Mouse (Mus musculus) embryonic facial prominence, embryonic 15.5 days (tissue): Measurements from ENCODE around the gene Mov10. TPM values are rescaled to one million over a fixed set of nuclear protein-coding genes. Genes with fewer than 3 reads are reported as not detected.
"Not testable (repeated sequence)": the region's sequence is repeated elsewhere in the genome, so short reads cannot be mapped to it uniquely, and the experiment has no call there.

Experiments used
- ATAC-seq: fragments of 200-750 bp; cut with Nextera tagmentation; 2 replicates; pipeline ENCODE4 v1.8.0; 2017; ENCODE audit warnings: low read depth, moderate TSS enrichment; ENCODE audit not compliant: insufficient number of reproducible peaks, low FRiP score, low TSS enrichment
- H3K27ac ChIP-seq: fragments of 300-500 bp; sonication (generic); replicated peaks from 2 replicates; pipeline ENCODE4 v1.5.1; 2015; ENCODE audit warnings: mild to moderate bottlenecking, inconsistent platforms
- H3K27me3 ChIP-seq: fragments of 300-500 bp; sonication (generic); 2 replicates; pipeline ENCODE4 v1.6.1; 2015; ENCODE audit warnings: inconsistent platforms
- H3K36me3 ChIP-seq: fragments of 300-500 bp; sonication (generic); 2 replicates; pipeline ENCODE4 v1.6.1; 2015; ENCODE audit warnings: mild to moderate bottlenecking, inconsistent platforms
- H3K4me1 ChIP-seq: fragments of 300-500 bp; sonication (generic); 2 replicates; pipeline ENCODE4 v1.6.1; 2015; ENCODE audit warnings: inconsistent platforms
- H3K4me2 ChIP-seq: fragments of 300-500 bp; sonication (generic); replicated peaks from 2 replicates; pipeline ENCODE4 v1.6.1; 2015; ENCODE audit warnings: mild to moderate bottlenecking, inconsistent platforms
- H3K4me3 ChIP-seq: fragments of 300-500 bp; sonication (generic); replicated peaks from 2 replicates; pipeline ENCODE4 v1.5.1; 2015; ENCODE audit warnings: mild to moderate bottlenecking, inconsistent platforms
- H3K9ac ChIP-seq: fragments of 300-500 bp; sonication (generic); 2 replicates; pipeline ENCODE4 v1.6.1; 2015; ENCODE audit warnings: inconsistent platforms
- H3K9me3 ChIP-seq: fragments of 300-500 bp; sonication (generic); replicated peaks from 2 replicates; pipeline ENCODE4 v1.6.1; 2016; ENCODE audit warnings: inconsistent platforms
- WGBS: fragments of 180-500 bp; shearing (Covaris S2); methylation state at CpG from one replicate; pipeline ENCODE4 v1.1.7; 2015; 5-methylcytosine and 5-hydroxymethylcytosine counted together
- polyA plus RNA-seq: library from polyadenylated mRNA; unstranded; fragments of >200 nt; fragmentation: Nextera tagmentation; extraction: Ambion mirVana; gene quantifications from 2 replicates; pipeline ENCODE4 v1.2.1, GENCODE M21; 2015

Mov10 gene
- polyA plus RNA-seq, result 44.7 and 47.0 TPM in 2 replicates

DNA sequence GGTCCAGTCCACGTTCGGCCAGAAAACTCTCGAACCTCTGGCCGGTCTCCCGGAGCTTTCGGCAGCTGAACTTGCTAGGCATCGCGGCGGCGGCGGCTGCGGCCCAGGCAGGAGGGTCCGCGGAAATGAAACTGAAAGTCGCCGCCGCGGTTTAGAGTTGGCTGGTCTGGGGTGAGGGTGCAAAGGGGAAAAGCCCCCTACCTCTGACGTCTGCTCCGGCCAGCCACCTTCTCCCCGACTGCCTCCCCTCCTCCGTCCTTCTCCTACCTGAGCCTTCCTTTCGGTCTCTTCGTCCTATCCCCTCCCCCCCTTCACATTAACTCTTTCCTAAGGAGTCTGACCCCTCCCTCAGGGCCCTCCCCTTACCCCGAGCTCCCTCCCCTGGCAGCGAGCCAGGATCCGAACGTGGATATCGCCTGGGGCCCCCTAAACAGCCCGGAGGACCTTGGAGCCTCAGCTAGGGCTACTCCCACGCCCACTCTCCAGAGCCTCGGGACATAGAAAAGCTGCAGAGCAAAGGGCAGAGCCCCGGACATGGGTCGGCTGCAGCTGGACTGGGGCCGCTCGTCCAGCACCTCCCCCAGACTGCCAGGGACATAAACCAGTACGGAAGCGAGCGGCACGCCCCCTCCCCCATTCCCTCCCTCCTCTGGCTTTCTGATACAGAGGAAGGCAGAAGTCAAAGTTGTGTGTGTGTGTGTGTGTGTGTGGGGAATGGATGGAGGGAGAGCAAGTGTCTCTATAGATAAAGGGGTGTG is at the start of gene Mov10:
Mov10 (minus strand) TSS at position 573 of the 758 bp plus-strand sequence.
- no peaks in the 10 kb centered on the region for H3K27me3 ChIP-seq
- peak; percentile 81 for ATAC-seq

DNA sequence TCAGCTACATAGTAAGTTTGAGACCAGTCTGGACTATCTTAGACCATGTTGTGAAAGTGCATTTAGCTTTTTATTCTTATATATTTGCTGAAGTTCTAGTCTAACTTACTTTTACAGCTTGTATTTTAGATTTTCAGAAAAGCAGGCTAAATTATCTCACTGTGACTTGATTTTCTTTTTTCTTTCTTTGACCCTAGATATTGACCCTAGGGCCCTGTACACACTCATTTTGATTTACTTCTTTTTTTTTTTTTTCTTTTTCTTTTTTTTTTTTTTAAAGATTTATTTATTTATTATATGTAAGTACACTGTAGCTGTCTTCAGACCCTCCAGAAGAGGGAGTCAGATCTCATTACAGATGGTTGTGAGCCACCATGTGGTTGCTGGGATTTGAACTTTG is 48.3 kb upstream of the Mov10 start:
- H3K27ac ChIP-seq, H3K9ac ChIP-seq, H3K4me3 ChIP-seq, ATAC-seq, H3K27me3 ChIP-seq, H3K9me3 ChIP-seq: not testable (repeated sequence)
- H3K36me3 ChIP-seq, result peaks cover 24% of the 10 kb centered on the region
- 0 out of 2 replicates have a peak overlapping the region, but pooled peaks have one; percentile 1 for H3K4me2 ChIP-seq
- peaks cover 13% of the 10 kb centered on the region for H3K4me1 ChIP-seq

More for the DNA sequence above, at the start of gene Mov10:
- WGBS, result under 1% methylated on average over 40 of the region's 40 CpGs
- peaks cover 21% of the 10 kb centered on the region for H3K4me1 ChIP-seq
- peak within 1 kb of the TSS; percentile 96 for H3K9ac ChIP-seq
- H3K4me3 ChIP-seq, result peak within 1 kb of the TSS; percentile 94
- peaks cover 13% of the 10 kb centered on the region for H3K36me3 ChIP-seq
- no peaks in the 10 kb centered on the region for H3K9me3 ChIP-seq
- H3K4me2 ChIP-seq, result peak within 1 kb of the TSS; percentile 75
- peak within 1 kb of the TSS; percentile 97 for H3K27ac ChIP-seq

DNA sequence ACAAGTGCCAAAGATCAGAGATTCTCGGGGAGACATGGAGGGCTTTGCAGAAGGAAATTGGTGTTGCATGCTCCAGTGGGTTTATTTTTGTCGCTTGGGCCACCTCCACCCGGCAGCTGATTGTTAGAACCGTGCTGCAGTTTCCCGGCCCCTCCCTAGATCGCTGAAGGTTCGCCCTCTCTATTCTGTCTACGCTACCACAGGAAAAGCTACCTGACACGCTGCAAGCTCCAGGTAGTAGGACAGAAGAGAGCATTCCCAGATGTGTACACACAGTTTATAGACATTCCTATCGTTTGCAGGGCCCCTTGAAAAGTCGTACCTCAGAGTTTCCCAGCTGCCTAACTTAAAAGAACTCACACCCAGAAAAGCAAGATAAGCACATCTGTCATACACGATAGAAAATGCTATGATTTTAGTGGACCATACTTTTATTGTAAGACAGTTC is 47.0 kb upstream of the Mov10 start:
- ATAC-seq, result no peak
- H3K27me3 ChIP-seq, result no peaks in the 10 kb centered on the region
- no peaks in the 10 kb centered on the region for H3K9me3 ChIP-seq
- H3K9ac ChIP-seq, result peak overlapping the region; percentile 83
- WGBS, result under 1% methylated on average over 12 of the region's 12 CpGs
- H3K4me2 ChIP-seq, result peak overlapping the region; percentile 62
- H3K4me3 ChIP-seq, result peak overlapping the region; percentile 80
- peaks cover 13% of the 10 kb centered on the region for H3K4me1 ChIP-seq
- peak overlapping the region; percentile 99 for H3K27ac ChIP-seq
- peaks cover 13% of the 10 kb centered on the region; the same call in 1 of the 2 replicates for H3K36me3 ChIP-seq

DNA sequence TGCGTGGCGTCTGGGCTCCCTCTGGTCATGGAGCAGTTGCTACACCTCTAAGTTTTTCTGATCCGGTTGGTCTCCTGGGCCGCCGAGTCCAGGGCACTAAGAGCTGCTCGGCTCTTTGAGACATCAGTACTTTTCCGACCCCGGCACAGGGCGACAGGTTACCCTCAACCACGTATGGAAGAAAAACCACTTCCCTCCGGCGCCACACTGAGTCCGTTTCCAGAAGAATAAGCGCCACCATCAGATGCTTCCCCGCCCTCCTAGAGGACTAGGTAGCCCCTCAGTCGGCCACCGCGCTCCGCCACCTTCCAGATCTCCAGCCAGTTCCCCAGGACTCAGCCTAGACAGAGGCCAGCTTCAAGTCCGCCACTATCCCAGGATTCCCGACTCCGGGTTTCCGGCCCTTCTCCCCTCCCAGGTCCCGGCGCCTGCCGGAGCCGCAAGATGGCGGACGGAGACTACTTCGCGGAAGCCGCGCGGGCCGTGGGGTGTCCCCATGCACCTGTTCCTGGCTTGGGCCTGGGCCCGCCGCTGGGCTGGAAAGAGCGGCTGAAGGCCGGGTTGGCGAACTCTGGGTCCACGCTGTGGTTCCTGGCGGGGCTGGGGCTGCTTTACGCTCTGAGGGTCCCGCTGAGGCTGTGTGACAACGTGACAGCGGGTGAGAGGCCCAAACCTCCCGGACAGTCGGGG is 46.4 kb upstream of the Mov10 start:
- Histone ChIP-seq H3K4me1 (peaks cover 13% of the 10 kb centered on the region), H3K4me2 (peak overlapping the region; percentile 62), H3K9me3 (no peaks in the 10 kb centered on the region), H3K9ac (peak overlapping the region; percentile 83), H3K27ac (peak overlapping the region; percentile 99), H3K36me3 (peaks cover 9% of the 10 kb centered on the region; the same call in 1 of the 2 replicates), H3K27me3 (no peaks in the 10 kb centered on the region), H3K4me3 (peak overlapping the region; percentile 80)
- WGBS, result under 1% methylated on average over 48 of the region's 48 CpGs
- peak; percentile 93 for ATAC-seq

DNA sequence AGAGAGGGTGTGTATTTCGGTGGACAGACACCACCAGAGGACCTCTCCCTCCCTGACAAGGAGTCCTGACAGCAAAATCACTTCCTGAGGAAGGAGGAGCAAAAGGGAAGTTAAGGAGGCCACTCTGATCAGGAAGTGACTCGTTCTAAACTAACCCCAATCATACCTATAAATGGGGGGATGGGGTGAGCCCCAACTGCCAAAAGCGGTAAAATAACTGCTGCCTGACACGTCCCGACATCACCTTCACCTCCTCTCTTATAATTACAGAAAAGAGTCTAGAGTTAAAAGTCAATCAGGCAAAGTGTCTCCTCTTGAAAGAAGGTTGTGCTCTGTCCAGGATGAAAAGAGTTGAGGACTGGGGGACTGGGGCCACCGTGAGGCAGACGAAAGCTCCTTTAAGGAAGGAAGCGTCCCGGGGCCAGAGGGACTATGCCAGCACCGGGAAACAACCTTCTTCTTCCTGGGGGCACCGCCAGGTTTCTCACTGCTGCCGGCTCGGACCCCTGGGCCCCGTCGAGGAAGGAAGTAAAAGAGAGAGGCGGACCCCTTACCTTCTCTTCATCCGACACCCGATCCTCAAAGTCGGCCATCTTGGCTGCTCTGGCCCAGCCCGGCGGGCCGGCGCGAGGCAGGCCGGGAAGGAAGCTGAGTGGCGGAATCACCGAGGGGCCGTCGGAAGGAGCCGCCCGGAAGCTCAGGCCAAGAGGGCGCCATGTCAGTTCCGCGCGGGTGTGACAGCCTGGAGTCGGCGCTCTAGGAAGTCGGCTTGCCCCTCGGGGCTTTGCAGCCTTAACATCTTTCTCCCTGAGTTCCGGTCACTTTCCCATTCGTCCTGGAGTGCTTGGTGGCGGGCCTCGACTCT is 45.7 kb upstream of the Mov10 start, which contains the start of the genes St7l and Capza1:
St7l (plus strand) TSS at position 220 of the 865 bp plus-strand sequence.
Capza1 (minus strand) TSS at position 720 of the 865 bp plus-strand sequence.
- under 1% methylated on average over 43 of the region's 43 CpGs for WGBS
- Histone ChIP-seq H3K27ac (peak within 1 kb of the TSS; percentile 99), H3K4me3 (peak within 1 kb of the TSS; percentile 80), H3K4me1 (peaks cover 13% of the 10 kb centered on the region), H3K9me3 (no peaks in the 10 kb centered on the region), H3K4me2 (peak within 1 kb of the TSS; percentile 62), H3K9ac (peak within 1 kb of the TSS; percentile 83), H3K27me3 (no peaks in the 10 kb centered on the region), H3K36me3 (peaks cover 7% of the 10 kb centered on the region; the same call in 1 of the 2 replicates)
- ATAC-seq, result peak; percentile 97

DNA sequence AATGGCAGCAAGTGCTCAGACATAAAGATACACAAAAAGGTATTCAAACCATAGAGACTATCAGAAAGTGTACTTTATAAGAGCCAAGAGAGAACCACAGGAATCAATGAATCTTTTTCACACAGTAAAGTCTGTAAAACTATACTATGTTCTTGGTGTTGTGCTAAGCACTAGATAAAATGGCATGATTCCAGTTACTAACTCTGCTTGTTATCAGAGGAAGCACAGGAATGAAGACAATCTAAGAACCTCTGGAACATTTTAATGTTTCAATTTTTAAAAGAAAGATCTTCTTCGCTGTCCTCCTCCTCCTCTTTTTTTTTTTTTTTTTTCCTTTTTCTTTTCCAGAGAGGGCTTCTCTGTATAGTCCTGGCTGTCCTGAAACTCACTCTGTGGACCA is 40.2 kb upstream of the Mov10 start:
- Histone ChIP-seq H3K4me3 (no peak overlapping the region), H3K9ac (no peak overlapping the region), H3K27ac (no peak overlapping the region), H3K36me3 (peaks cover 16% of the 10 kb centered on the region), H3K27me3 (no peaks in the 10 kb centered on the region), H3K4me1 (peaks cover 8% of the 10 kb centered on the region), H3K9me3 (no peaks in the 10 kb centered on the region), H3K4me2 (no peak overlapping the region)
- 91% methylated on average over 1 of the region's 1 CpGs for WGBS
- no peak for ATAC-seq

DNA sequence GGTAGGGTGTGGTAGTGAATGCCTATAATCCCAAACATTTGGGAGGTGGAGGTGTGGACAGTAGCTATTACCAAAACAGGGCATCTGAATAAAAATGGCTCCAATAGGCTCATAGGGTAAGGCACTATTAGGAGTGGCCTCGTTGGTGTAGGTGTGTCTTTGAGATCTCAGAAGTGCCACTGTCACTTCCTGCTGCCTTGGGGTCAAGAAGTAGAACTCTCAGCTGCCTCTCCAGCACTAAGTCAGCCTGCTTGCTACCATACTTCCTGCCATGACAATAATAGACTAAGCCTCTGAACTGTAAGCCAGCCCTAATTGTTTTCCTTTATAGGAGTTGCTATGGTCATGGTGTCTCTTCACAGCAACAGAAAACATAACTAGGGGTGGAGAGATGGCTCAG is 37.7 kb upstream of the Mov10 start:
- 67% methylated on average over 1 of the region's 1 CpGs for WGBS
- ATAC-seq, result no peak
- Histone ChIP-seq H3K27ac (no peak overlapping the region), H3K9me3 (no peaks in the 10 kb centered on the region), H3K4me3 (no peak overlapping the region), H3K4me1 (no peaks in the 10 kb centered on the region), H3K36me3 (peaks cover 16% of the 10 kb centered on the region), H3K9ac (no peak overlapping the region), H3K27me3 (no peaks in the 10 kb centered on the region), H3K4me2 (no peak overlapping the region)

DNA sequence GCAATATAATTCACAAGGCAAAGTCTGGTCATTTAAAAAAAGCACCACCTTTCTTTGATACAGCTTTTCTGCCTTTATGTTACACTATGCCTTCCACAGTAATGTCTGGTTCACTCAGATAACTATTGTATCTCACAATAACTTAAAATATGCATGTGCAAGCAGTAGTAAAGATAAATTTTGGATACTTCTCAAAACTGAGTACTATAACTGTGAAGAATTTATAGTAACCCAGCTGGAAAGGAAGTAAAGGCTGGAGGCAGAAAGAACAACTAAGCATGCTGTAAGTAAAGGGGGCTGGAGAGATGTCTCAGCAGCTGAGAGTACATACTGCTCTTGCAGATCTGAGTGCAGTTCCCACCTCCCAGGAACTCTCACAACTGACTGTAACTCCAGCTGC is 36.5 kb upstream of the Mov10 start:
- Histone ChIP-seq H3K4me2 (no peak overlapping the region), H3K27ac (no peak overlapping the region), H3K9ac (no peak overlapping the region), H3K4me3 (no peak overlapping the region), H3K4me1 (no peaks in the 10 kb centered on the region), H3K36me3 (peaks cover 16% of the 10 kb centered on the region), H3K27me3 (no peaks in the 10 kb centered on the region), H3K9me3 (no peaks in the 10 kb centered on the region)
- ATAC-seq, result no peak

DNA sequence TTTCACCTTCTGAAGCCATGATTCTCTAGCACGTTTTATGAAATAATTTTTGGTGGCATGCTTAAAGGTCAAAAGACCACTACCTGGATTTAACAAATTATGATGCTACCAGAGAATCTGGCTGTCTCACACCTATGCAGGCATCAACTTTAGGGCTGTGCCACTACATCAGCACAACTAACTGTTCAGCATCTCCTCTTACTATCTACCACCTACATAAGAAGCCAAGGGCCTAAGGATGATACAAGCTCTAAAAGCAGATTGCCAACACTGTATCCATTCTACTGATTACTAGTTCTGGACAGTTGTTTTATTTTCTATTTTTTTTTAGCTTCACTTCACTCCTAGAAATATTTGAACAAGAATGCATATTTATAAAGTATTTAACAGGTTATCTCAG is 36.1 kb upstream of the Mov10 start:
- H3K27ac ChIP-seq, result no peak overlapping the region
- H3K36me3 ChIP-seq, result peaks cover 16% of the 10 kb centered on the region
- H3K9ac ChIP-seq, result no peak overlapping the region
- no peaks in the 10 kb centered on the region for H3K27me3 ChIP-seq
- no peaks in the 10 kb centered on the region for H3K4me1 ChIP-seq
- H3K4me2 ChIP-seq, result no peak overlapping the region
- no peak overlapping the region for H3K4me3 ChIP-seq
- 79% methylated on average over 1 of the region's 1 CpGs for WGBS
- no peak for ATAC-seq
- no peaks in the 10 kb centered on the region for H3K9me3 ChIP-seq

DNA sequence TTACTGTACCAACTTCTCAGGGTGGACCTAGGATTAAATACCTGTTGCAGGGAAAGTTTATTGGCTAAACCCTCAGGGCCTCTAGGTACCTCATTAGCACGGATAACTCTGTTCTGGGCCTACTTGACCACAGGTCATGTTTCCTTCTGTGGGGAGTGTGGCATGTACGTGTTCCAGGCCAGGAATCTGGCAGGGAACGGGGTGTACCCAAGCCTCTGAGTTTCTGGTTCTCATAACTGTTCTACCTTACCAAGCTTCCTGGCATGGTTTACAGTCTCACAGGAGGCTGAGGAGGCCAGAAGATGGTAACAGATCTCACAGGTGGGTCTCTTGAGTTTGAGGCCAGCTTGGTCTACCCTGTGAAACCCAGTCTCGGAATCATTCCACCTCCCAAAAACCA is 28.2 kb upstream of the Mov10 start:
- Histone ChIP-seq H3K4me3 (no peak overlapping the region), H3K27me3 (no peaks in the 10 kb centered on the region), H3K4me2 (no peak overlapping the region), H3K9me3 (no peaks in the 10 kb centered on the region), H3K36me3 (peaks cover 41% of the 10 kb centered on the region), H3K4me1 (no peaks in the 10 kb centered on the region), H3K9ac (no peak overlapping the region), H3K27ac (no peak overlapping the region)
- 85% methylated on average over 4 of the region's 4 CpGs for WGBS
- no peak for ATAC-seq

DNA sequence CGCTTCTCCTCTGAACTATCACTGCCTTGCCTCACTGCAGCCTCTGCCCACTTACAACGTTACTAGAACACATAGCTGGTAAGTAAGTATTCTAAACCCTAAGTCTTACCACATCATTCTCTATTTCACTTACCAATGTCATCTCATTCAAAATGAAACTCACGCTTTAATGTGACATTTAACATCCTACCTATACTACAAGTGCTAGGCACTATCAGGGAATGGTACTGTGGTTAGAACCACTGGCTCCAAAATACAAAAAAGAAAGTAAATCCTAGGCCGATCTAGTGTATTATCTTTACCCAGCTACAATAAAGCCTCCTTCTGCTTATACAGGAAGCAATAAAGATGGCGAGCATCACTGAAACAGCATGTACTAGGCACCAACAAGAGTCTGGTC is 22.7 kb upstream of the Mov10 start:
- H3K4me1 ChIP-seq, result no peaks in the 10 kb centered on the region
- H3K9me3 ChIP-seq, result no peaks in the 10 kb centered on the region
- H3K36me3 ChIP-seq, result peaks cover 58% of the 10 kb centered on the region
- no peak for ATAC-seq
- H3K27me3 ChIP-seq, result no peaks in the 10 kb centered on the region
- no peak overlapping the region for H3K27ac ChIP-seq
- WGBS, result 96% methylated on average over 5 of the region's 5 CpGs
- H3K4me2 ChIP-seq, result no peak overlapping the region
- H3K4me3 ChIP-seq, result no peak overlapping the region
- no peak overlapping the region for H3K9ac ChIP-seq
